Mouse (Mus musculus) forebrain, postnatal 0 days (tissue): ENCODE data around the gene Tgif2lx2. TPM values are rescaled to one million over a fixed set of nuclear protein-coding genes. Genes with fewer than 3 reads are reported as not detected.
"Not testable (repeated sequence)": the region's sequence is repeated elsewhere in the genome, so short reads cannot be mapped to it uniquely, and the experiment has no call there.

Experiments
- ATAC-seq: fragments of 200-750 bp; cut with Nextera tagmentation; 2 replicates; pipeline ENCODE4 v1.8.0; 2017; ENCODE audit warnings: mild to moderate bottlenecking, moderate library complexity
- DNase-seq: peaks from one replicate; pipeline ENCODE4 v3.0.0-alpha.2; 2015
- H3K27ac ChIP-seq: fragments of 300-500 bp; sonication (generic); 2 replicates; pipeline ENCODE4 v1.5.1; 2014; ENCODE audit warnings: low read depth, mild to moderate bottlenecking, antibody characterized with exemption, low read length, moderate library complexity, mixed read lengths
- H3K27me3 ChIP-seq: fragments of 300-500 bp; sonication (generic); 2 replicates; pipeline ENCODE4 v1.6.1; 2014; ENCODE audit warnings: mild to moderate bottlenecking, low read length, mixed read lengths; ENCODE audit not compliant: insufficient read depth
- H3K36me3 ChIP-seq: fragments of 300-500 bp; sonication (generic); 2 replicates; pipeline ENCODE4 v1.6.1; 2014; ENCODE audit warnings: mild to moderate bottlenecking, moderate library complexity; ENCODE audit not compliant: insufficient read depth
- H3K4me1 ChIP-seq: fragments of 300-500 bp; sonication (generic); 2 replicates; pipeline ENCODE4 v1.6.1; 2014; ENCODE audit warnings: antibody characterized with exemption; ENCODE audit not compliant: insufficient read depth
- H3K4me2 ChIP-seq: fragments of 300-500 bp; sonication (generic); 2 replicates; pipeline ENCODE4 v1.6.1; 2014; ENCODE audit warnings: low read depth, mild to moderate bottlenecking, moderate library complexity
- H3K4me3 ChIP-seq: fragments of 300-500 bp; sonication (generic); 2 replicates; pipeline ENCODE4 v1.5.1; 2014; ENCODE audit warnings: low read depth, low read length, mixed read lengths
- H3K9ac ChIP-seq: fragments of 300-500 bp; sonication (generic); 2 replicates; pipeline ENCODE4 v1.6.1; 2014; ENCODE audit warnings: mild to moderate bottlenecking
- H3K9me3 ChIP-seq: fragments of 300-500 bp; sonication (generic); 2 replicates; pipeline ENCODE4 v1.6.1; 2016; ENCODE audit warnings: low read length
- WGBS: fragments of 180-500 bp; shearing (Covaris S2); extraction: QIAGEN DNeasy Blood & Tissue Kit; methylation state at CpG from one replicate; pipeline ENCODE4 v1.1.7; 2014; 5-methylcytosine and 5-hydroxymethylcytosine counted together
- polyA plus RNA-seq: library from polyadenylated mRNA; unstranded; fragments of >200 nt; fragmentation: Nextera tagmentation; extraction: Ambion mirVana; gene quantifications from 2 replicates; pipeline ENCODE4 v1.2.1, GENCODE M21; 2015
- total RNA-seq: library from RNA; depleted of rRNA; stranded (reverse); fragments of >200 nt; gene quantifications from 2 replicates; pipeline ENCODE4 v1.2.3, GENCODE M21; 2014; rRNA removed

Gene Tgif2lx2
- total RNA-seq (not detected in 2 replicates), polyA plus RNA-seq (not detected in 2 replicates)

DNA sequence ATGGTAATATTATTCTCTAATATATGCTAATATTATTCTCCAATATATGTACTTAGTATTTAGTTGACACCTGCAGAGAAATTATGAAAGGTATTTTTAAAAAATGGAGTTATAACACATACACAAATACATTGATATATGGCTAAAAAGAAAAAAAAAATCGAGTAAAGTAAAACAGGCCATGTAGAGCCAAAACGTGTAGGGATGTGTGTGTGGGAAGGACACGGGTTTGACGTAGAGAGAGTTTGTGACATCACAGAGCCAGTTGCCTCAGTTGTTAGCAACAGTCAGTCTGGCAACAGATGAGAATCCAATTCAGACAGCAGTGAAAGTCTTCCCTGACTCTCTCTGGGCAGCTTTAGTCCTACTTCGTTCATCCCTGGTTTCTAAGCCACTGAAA is at the start of gene Tgif2lx2:
Gene Tgif2lx2 (plus strand): TSS at position 301 of the 400 bp plus-strand sequence.
- not testable (repeated sequence) for H3K36me3 ChIP-seq, H3K4me3 ChIP-seq, DNase-seq, H3K4me2 ChIP-seq, H3K27ac ChIP-seq, H3K9me3 ChIP-seq, ATAC-seq, H3K9ac ChIP-seq, H3K27me3 ChIP-seq, H3K4me1 ChIP-seq
- no CpG with 5 or more reads among the region's 5 CpGs for whole genome bisulfite sequencing

Other genes with a start within 250 kb of the Tgif2lx2 start
- not detected in 2 replicates for gene Tgif2lx1, start 53.5 kb downstream of the Tgif2lx2 start, total RNA-seq
- gene Tgif2lx1, start 53.5 kb downstream of the Tgif2lx2 start, polyA plus RNA-seq, result not detected in 2 replicates